Mouse (Mus musculus) CH12.LX (cell line): Measurements from ENCODE around the gene Prdm2. TPM values are rescaled to one million over a fixed set of nuclear protein-coding genes. Genes with fewer than 3 reads are reported as not detected.

Experiments
- DNase-seq: peaks from one replicate; pipeline ENCODE4 v3.0.0-alpha.2; 2013; ENCODE audit errors: extremely low read depth
- H3K27ac ChIP-seq: 2 replicates; pipeline ENCODE4 v1.5.1; 2012; ENCODE audit warnings: low read depth, mild to moderate bottlenecking, control low read depth, moderate library complexity; ENCODE audit not compliant: insufficient read depth
- H3K27me3 ChIP-seq: replicated peaks from 2 replicates; pipeline ENCODE3; 2012; ENCODE audit warnings: inconsistent platforms
- H3K36me3 ChIP-seq, 2 experiments: replicated peaks in 1 of 2; 2 replicates each; pipeline versions ENCODE3 to v1.6.1; 2012; ENCODE audit warnings: inconsistent platforms in 1 of 2, low read length in 1 of 2, mild to moderate bottlenecking in 1 of 2, mixed read lengths in 1 of 2, moderate library complexity in 1 of 2; ENCODE audit not compliant: control insufficient read depth in 1 of 2, insufficient read depth in 1 of 2
- H3K4me1 ChIP-seq, 2 experiments: 2 replicates each; pipeline ENCODE4 v1.6.1; 2012; ENCODE audit warnings: inconsistent platforms in 1 of 2, moderate library complexity in 1 of 2; ENCODE audit not compliant: insufficient read depth in 2 of 2, control insufficient read depth in 1 of 2
- H3K4me2 ChIP-seq: 2 replicates; pipeline ENCODE4 v1.6.1; 2012; ENCODE audit warnings: low read depth, mild to moderate bottlenecking, control low read depth; ENCODE audit not compliant: poor library complexity, insufficient read depth, severe bottlenecking
- H3K4me3 ChIP-seq, 3 experiments: fragments of 150-350 bp in 1 of 3; sonication (generic) in 1 of 3; replicated peaks in 1 of 3; 2 replicates each; pipeline versions ENCODE3 to v1.5.1; 2011 to 2012; ENCODE audit warnings: low read depth in 2 of 3, low read length in 2 of 3, mild to moderate bottlenecking in 2 of 3, moderate library complexity in 2 of 3, control low read depth in 1 of 3, improper control_type of control experiment in 1 of 3, inconsistent platforms in 1 of 3, mixed read lengths in 1 of 3; ENCODE audit not compliant: poor library complexity in 1 of 3
- H3K79me2 ChIP-seq: replicated peaks from 2 replicates; pipeline ENCODE4 v1.6.1; 2012; ENCODE audit warnings: mild to moderate bottlenecking, moderate library complexity; ENCODE audit not compliant: control insufficient read depth, poor library complexity, insufficient read depth, severe bottlenecking; ENCODE audit errors: extremely low read depth
- H3K9ac ChIP-seq: 2 replicates; pipeline ENCODE4 v1.6.1; 2012; ENCODE audit warnings: low read depth, mild to moderate bottlenecking, control low read depth, moderate library complexity; ENCODE audit not compliant: insufficient read depth
- H3K9me3 ChIP-seq: replicated peaks from 2 replicates; pipeline ENCODE3; 2012; ENCODE audit warnings: low read length, inconsistent platforms, mixed read lengths
- JUN ChIP-seq: IDR thresholded peaks from 2 replicates; pipeline ENCODE4 v1.6.1; 2011; ENCODE audit warnings: low read depth, mild to moderate bottlenecking, low read length, improper control_type of control experiment, moderate library complexity; ENCODE audit not compliant: insufficient read depth
- MEF2A ChIP-seq: IDR thresholded peaks from 2 replicates; pipeline ENCODE4 v1.6.1; 2014; ENCODE audit warnings: low read depth, mild to moderate bottlenecking, inconsistent platforms, low read length, improper control_type of control experiment, borderline replicate concordance
- PAX5 ChIP-seq: IDR thresholded peaks from 2 replicates; pipeline ENCODE4 v1.6.1; 2012; ENCODE audit warnings: low read length, inconsistent platforms, mixed read lengths
- POLR2AphosphoS2 ChIP-seq: IDR thresholded peaks from 2 replicates; pipeline ENCODE4 v1.6.1; 2011; ENCODE audit warnings: low read depth, low read length, improper control_type of control experiment
- RAD21 ChIP-seq: IDR thresholded peaks from 2 replicates; pipeline ENCODE4 v1.6.1; 2011; ENCODE audit warnings: low read depth, mild to moderate bottlenecking, low read length, improper control_type of control experiment, moderate library complexity
- TBP ChIP-seq: conservative IDR thresholded peaks from 2 replicates; pipeline ENCODE4 v1.6.1; 2011; ENCODE audit warnings: low read depth, low read length, improper control_type of control experiment
- UBTF ChIP-seq: IDR thresholded peaks from 2 replicates; pipeline ENCODE4 v1.6.1; 2012; ENCODE audit warnings: low read depth, mild to moderate bottlenecking, inconsistent platforms, low read length, improper control_type of control experiment, moderate library complexity
- ZC3H11A ChIP-seq: IDR thresholded peaks from 2 replicates; pipeline ENCODE4 v1.6.1; 2012; ENCODE audit warnings: low read depth, mild to moderate bottlenecking, inconsistent platforms, low read length, improper control_type of control experiment
- dilution Hi-C: fragments of 300-500 bp; cut with MboI; formaldehyde crosslinking; loops from 2 replicates; pipeline ENCODE4 v1.14.3; 2020; ENCODE audit warnings: low sequenced_read_pairs; ENCODE audit not compliant: extremely low pct_unique_long_range_greater_than_20kb, extremely low pct_ligation_motif_present
- in situ Hi-C: fragments of 300-500 bp; cut with MboI; formaldehyde crosslinking; loops from 3 replicates; pipeline ENCODE4 v1.14.3; 2019; ENCODE audit warnings: low sequenced_read_pairs, low pct_ligation_motif_present, low pct_unique_long_range_greater_than_20kb, mixed read lengths
- polyA plus RNA-seq: library from polyadenylated mRNA; unstranded; fragments of >175 nt; gene quantifications from 2 replicates; pipeline ENCODE4 v1.2.1, GENCODE M21; 2012; ENCODE audit warnings: low read depth; ENCODE audit not compliant: insufficient read length
- total RNA-seq, 2 experiments: library from RNA; depleted of rRNA; stranded (reverse); fragments of 300-350 nt in 1 of 2; fragments of >200 nt in 1 of 2; gene quantifications; 2 replicates each; pipeline ENCODE4 v1.2.3; 2012 to 2014

The Prdm2 gene
- total and polyA plus RNA-seq, 3 experiments = 3.8 to 16.1 (median 7.1) TPM

DNA sequence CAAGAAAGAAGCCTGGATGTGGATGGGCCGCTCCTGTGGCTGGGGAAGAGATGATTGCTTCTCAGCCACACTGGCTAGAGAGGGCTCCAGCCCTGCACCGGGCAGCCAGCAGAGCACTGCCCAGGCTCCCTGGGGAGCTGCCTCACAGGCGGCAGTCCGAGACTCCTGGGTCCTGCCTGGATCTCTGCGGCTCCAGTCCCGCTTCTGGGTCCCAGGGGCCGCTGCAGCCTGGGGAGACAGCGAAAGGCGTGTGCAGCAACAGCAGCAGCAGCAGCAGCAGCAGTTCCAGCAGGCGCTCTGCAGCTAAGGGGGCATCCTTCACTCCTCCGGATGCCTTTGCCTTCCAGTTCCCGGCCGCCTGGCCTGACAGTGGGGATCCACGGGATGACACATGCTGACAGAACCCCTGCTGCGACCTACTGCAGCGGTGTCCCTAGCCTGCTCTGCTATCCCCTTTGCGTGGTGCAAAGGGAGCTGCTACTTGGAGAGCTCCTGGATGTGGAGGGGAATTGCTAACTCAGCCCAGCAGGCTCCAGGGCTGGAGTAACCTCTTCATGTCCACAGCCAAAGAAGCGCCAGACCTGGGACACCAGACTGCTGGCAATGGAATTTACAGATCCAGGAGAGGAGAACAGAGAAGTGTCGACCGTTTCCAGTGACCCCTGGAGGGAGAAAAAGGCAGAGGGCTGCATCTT lies 138.6 kb downstream of the Prdm2 start:
- no peak overlapping the region for H3K9ac ChIP-seq
- H3K4me1 ChIP-seq = no peaks in the 10 kb centered on the region
- no peak for DNase-seq
- in situ Hi-C loops = no loop called here
- H3K27ac ChIP-seq = no peak overlapping the region
- no peaks in the 10 kb centered on the region for H3K36me3 ChIP-seq
- H3K4me3 ChIP-seq = no peak overlapping the region
- peaks cover 2% of the 10 kb centered on the region for H3K9me3 ChIP-seq
- dilution Hi-C loops = no loop called here
- H3K4me2 ChIP-seq = no peak overlapping the region
- peaks cover 81% of the 10 kb centered on the region for H3K27me3 ChIP-seq
- no peak for TF ChIP-seq JUN
- TF ChIP-seq ZC3H11A = no peak
- no peak for TF ChIP-seq RAD21
- no peaks in the 10 kb centered on the region for H3K79me2 ChIP-seq

GRCm38 (mm10) chr4:143071791-143072190 lies 141.0 kb downstream of the Prdm2 start:
- peaks cover 2% of the 10 kb centered on the region for H3K9me3 ChIP-seq
- in situ Hi-C loops (no loop called here), dilution Hi-C loops (no loop called here)
- H3K27me3 ChIP-seq = peaks cover 87% of the 10 kb centered on the region
- H3K4me1 ChIP-seq = no peaks in the 10 kb centered on the region
- no peaks in the 10 kb centered on the region for H3K36me3 ChIP-seq
- H3K4me2 ChIP-seq = no peak overlapping the region
- no peaks in the 10 kb centered on the region for H3K79me2 ChIP-seq
- no peak for DNase-seq
- H3K4me3 ChIP-seq = no peak overlapping the region
- no peak overlapping the region for H3K9ac ChIP-seq
- TF ChIP-seq MEF2A (no peak), TBP (no peak)
- H3K27ac ChIP-seq = no peak overlapping the region

DNA sequence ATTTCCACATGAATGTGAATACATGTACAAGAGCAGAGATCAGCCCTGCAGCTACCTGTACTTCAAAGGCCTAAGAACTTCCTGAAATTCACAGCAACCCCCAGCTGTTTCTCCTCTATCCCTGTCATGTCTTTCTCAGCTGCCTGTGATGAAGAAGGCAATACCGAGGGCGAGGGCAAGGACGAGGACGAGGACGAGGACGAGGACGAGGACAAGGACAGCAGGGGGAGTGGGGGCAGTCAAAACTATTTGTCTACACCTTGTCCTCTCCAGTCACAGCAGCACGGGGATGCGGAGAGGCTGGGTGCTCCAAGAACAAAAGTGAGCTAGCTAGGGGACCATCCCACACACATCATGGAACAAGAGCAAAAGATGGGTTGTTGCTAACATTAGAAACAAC lies 145.8 kb downstream of the Prdm2 start:
- in situ Hi-C loops (no loop called here), dilution Hi-C loops (no loop called here)
- Histone ChIP-seq H3K9me3 (no peaks in the 10 kb centered on the region), H3K4me2 (no peak overlapping the region), H3K27ac (no peak overlapping the region), H3K4me1 (no peaks in the 10 kb centered on the region), H3K4me3 (no peak overlapping the region), H3K27me3 (peaks cover 73% of the 10 kb centered on the region), H3K79me2 (no peaks in the 10 kb centered on the region), H3K36me3 (no peaks in the 10 kb centered on the region), H3K9ac (no peak overlapping the region)
- no peak for DNase-seq
- TF ChIP-seq UBTF (no peak), PAX5 (no peak), POLR2AphosphoS2 (no peak), JUN (no peak), RAD21 (no peak)
